Mouse (Mus musculus): ENCODE results near the gene Kpna2. TPM values are rescaled to one million over a fixed set of nuclear protein-coding genes. Genes with fewer than 3 reads are reported as not detected.

Gene Kpna2
- 294 and 347 TPM in 2 replicates for polyA plus RNA-seq (2014; fragmentation: Nextera tagmentation; extraction: Ambion mirVana)

DNA sequence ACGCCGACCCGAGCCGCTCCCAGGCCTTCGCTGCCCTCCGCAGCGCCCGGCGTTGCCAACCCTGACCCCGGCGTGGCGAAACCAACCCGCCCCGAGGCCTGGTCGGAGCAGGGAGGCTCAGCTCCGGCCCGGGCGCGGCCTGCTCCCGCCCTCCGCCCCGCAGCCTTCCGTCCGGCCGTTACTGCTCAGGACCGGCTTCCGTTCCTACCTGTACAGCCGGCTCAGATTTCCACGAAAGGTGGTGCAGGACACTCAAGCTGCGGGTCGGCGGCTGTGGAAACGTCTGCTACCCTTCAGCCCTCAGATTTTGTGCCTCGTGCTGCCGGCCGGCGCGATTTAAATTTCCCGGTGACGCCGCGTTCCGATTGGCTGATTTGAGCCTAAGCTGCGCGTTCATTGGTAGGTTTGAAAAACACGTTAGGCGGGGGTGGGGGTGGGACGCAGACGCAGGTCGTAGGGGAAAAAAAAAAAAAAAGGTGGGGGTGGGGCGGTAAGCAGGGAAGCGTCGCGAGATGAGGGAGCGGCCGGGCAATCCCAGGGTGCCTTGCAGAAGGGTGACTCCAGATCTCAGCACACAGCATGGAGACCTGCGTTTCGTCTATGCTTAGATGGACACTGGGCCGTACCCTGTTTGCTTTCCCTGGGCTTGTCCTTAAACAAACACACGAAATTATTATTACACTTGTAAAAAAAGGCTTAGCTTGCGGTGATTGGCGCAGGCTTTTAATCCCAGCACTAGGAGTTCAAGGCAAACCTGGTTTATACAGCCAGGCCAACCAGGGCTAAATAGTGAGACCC lies at the start of gene Kpna2:
Kpna2 (minus strand) TSS at position 391 of the 798 bp plus-strand sequence.
- DNase-seq (ENCODE audit: low spot score) (peak; percentile 96), ATAC-seq (ENCODE audit: low read depth) (peak; percentile 95)
- WGBS, result under 1% methylated on average over 43 of the region's 62 CpGs
- Histone ChIP-seq H3K4me2 (ENCODE audit: low read depth, low read length) (peak within 1 kb of the TSS; percentile 72), H3K27me3 (replicated peaks; ENCODE audit: control insufficient read depth, insufficient read depth, low read length) (no peaks in the 10 kb centered on the region), H3K27ac (replicated peaks; ENCODE audit: low read depth, low read length) (peak within 1 kb of the TSS; percentile 86), H3K4me1 (ENCODE audit: control insufficient read depth, insufficient read depth, low read length) (0 out of 2 replicates have a peak, but pooled peaks cover 10% of the 10 kb centered on the region), H3K9ac (ENCODE audit: low read depth, low read length) (peak within 1 kb of the TSS; percentile 89), H3K36me3 (ENCODE audit: control insufficient read depth, insufficient read depth, low read length) (peaks cover 26% of the 10 kb centered on the region), H3K9me3 (ENCODE audit: control insufficient read depth, low read length) (no peaks in the 10 kb centered on the region), H3K4me3 (ENCODE audit: low read depth, low read length) (peak within 1 kb of the TSS; percentile 95)

- H3K4me1 ChIP-seq (ENCODE audit: control insufficient read depth, insufficient read depth, low read length), result no peaks in the 10 kb centered on the region
- no peak overlapping the region for H3K4me3 ChIP-seq (ENCODE audit: low read depth, low read length)
- no peak overlapping the region for H3K4me2 ChIP-seq (ENCODE audit: low read depth, low read length)
- WGBS, result 91% methylated on average over 15 of the region's 15 CpGs
- no peak for ATAC-seq (ENCODE audit: low read depth)
- H3K36me3 ChIP-seq (ENCODE audit: control insufficient read depth, insufficient read depth, low read length), result peaks cover 55% of the 10 kb centered on the region
- no peak overlapping the region for H3K9ac ChIP-seq (ENCODE audit: low read depth, low read length)
- H3K9me3 ChIP-seq (ENCODE audit: control insufficient read depth, low read length), result no peaks in the 10 kb centered on the region
- H3K27me3 ChIP-seq (replicated peaks; ENCODE audit: control insufficient read depth, insufficient read depth, low read length), result no peaks in the 10 kb centered on the region
- no peak for DNase-seq (ENCODE audit: low spot score)
- no peak overlapping the region for H3K27ac ChIP-seq (replicated peaks; ENCODE audit: low read depth, low read length)
These were observed 47.7 kb upstream of the Kpna2 start for GRCm38 (mm10) chr11:107046766-107047620.

DNA sequence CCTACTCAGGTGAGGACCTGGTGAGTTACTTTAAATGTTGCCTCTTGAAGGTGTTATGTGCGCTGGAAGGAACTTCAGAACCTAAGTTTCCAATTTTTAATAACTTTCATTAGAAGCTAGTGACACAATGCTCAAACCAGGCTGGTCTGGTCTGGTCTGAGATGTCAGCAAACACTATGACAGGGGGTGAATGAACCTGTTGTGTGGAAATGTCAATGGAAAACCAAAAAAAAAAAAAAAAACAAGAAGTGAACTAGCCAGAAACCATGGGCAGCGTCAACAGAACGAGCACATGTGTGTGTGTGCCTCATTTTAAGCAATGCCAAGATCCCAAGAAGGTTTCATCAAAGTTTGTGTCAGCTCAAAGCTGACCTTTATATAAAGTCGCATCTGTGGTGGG lies 46.2 kb upstream of the Kpna2 start:
- peaks cover 64% of the 10 kb centered on the region for H3K36me3 ChIP-seq (ENCODE audit: control insufficient read depth, insufficient read depth, low read length)
- no peaks in the 10 kb centered on the region for H3K4me1 ChIP-seq (ENCODE audit: control insufficient read depth, insufficient read depth, low read length)
- ATAC-seq (ENCODE audit: low read depth), result no peak
- 89% methylated on average over 4 of the region's 4 CpGs for WGBS
- H3K4me2 ChIP-seq (ENCODE audit: low read depth, low read length), result no peak overlapping the region
- no peak overlapping the region for H3K27ac ChIP-seq (replicated peaks; ENCODE audit: low read depth, low read length)
- H3K4me3 ChIP-seq (ENCODE audit: low read depth, low read length), result no peak overlapping the region
- H3K9me3 ChIP-seq (ENCODE audit: control insufficient read depth, low read length), result no peaks in the 10 kb centered on the region
- no peaks in the 10 kb centered on the region for H3K27me3 ChIP-seq (replicated peaks; ENCODE audit: control insufficient read depth, insufficient read depth, low read length)
- DNase-seq (ENCODE audit: low spot score), result no peak
- no peak overlapping the region for H3K9ac ChIP-seq (ENCODE audit: low read depth, low read length)

DNA sequence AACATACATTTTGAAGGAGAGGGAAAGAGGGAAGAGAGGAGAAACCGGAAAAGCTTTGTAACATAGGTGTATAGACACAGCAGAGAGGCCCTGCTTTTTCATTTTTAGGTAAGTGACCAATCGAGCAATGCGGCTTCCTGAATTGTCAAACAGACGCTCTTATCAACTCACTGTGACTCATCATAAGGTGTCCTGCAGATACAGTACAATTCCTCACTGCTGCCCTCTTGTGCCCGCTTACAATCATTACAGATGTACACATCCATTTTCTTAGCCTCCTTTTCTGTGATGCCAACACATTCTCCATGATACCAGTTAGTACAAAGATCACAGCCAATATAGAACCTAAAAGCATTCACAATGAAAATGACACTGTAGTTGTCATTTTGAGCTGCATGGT lies 45.0 kb upstream of the Kpna2 start:
- 55% methylated on average over 5 of the region's 5 CpGs for WGBS

GRCm38 (mm10) chr11:107043361-107043760 lies 44.0 kb upstream of the Kpna2 start:
- Histone ChIP-seq H3K27me3 (replicated peaks; ENCODE audit: control insufficient read depth, insufficient read depth, low read length) (no peaks in the 10 kb centered on the region), H3K27ac (replicated peaks; ENCODE audit: low read depth, low read length) (no peak overlapping the region), H3K4me3 (ENCODE audit: low read depth, low read length) (no peak overlapping the region), H3K36me3 (ENCODE audit: control insufficient read depth, insufficient read depth, low read length) (peaks cover 86% of the 10 kb centered on the region), H3K4me1 (ENCODE audit: control insufficient read depth, insufficient read depth, low read length) (no peaks in the 10 kb centered on the region), H3K4me2 (ENCODE audit: low read depth, low read length) (no peak overlapping the region), H3K9ac (ENCODE audit: low read depth, low read length) (no peak overlapping the region), H3K9me3 (ENCODE audit: control insufficient read depth, low read length) (no peaks in the 10 kb centered on the region)
- ATAC-seq (ENCODE audit: low read depth) (no peak), DNase-seq (ENCODE audit: low spot score) (no peak)
- 93% methylated on average over 10 of the region's 11 CpGs for WGBS

More for the DNA sequence above, 45.0 kb upstream of the Kpna2 start:
- H3K27me3 ChIP-seq (replicated peaks; ENCODE audit: control insufficient read depth, insufficient read depth, low read length), result no peaks in the 10 kb centered on the region
- no peak overlapping the region for H3K27ac ChIP-seq (replicated peaks; ENCODE audit: low read depth, low read length)
- H3K9me3 ChIP-seq (ENCODE audit: control insufficient read depth, low read length), result no peaks in the 10 kb centered on the region
- H3K36me3 ChIP-seq (ENCODE audit: control insufficient read depth, insufficient read depth, low read length), result peaks cover 76% of the 10 kb centered on the region
- H3K4me3 ChIP-seq (ENCODE audit: low read depth, low read length), result no peak overlapping the region
- peak; percentile 72 for DNase-seq (ENCODE audit: low spot score)
- no peak overlapping the region for H3K9ac ChIP-seq (ENCODE audit: low read depth, low read length)
- H3K4me1 ChIP-seq (ENCODE audit: control insufficient read depth, insufficient read depth, low read length), result no peaks in the 10 kb centered on the region
- peak; percentile 67; the same call in 1 of the 2 replicates for ATAC-seq (ENCODE audit: low read depth)
- H3K4me2 ChIP-seq (ENCODE audit: low read depth, low read length), result no peak overlapping the region

DNA sequence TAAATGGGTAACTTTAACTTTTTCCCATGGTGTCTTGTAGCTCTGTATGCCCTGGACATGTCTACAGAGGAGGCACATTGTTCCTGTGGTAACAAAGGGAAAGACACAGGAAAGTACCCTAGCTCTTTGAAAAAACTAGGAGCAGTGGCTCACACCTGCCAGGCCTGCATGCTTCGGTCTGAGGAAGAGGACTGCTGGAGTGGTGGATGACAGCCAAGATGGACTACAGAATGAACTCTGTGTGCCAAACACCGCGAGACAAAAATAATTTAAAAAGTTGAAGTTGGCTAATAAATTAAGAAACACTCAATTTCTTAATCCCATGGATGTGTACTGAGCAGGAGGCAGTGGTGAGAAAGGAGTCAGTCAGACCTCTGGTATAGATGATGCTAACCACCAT lies 42.1 kb upstream of the Kpna2 start:
- Histone ChIP-seq H3K4me3 (ENCODE audit: low read depth, low read length) (no peak overlapping the region), H3K27ac (replicated peaks; ENCODE audit: low read depth, low read length) (no peak overlapping the region), H3K4me1 (ENCODE audit: control insufficient read depth, insufficient read depth, low read length) (no peaks in the 10 kb centered on the region), H3K9me3 (ENCODE audit: control insufficient read depth, low read length) (no peaks in the 10 kb centered on the region), H3K9ac (ENCODE audit: low read depth, low read length) (no peak overlapping the region), H3K4me2 (ENCODE audit: low read depth, low read length) (no peak overlapping the region), H3K27me3 (replicated peaks; ENCODE audit: control insufficient read depth, insufficient read depth, low read length) (no peaks in the 10 kb centered on the region), H3K36me3 (ENCODE audit: control insufficient read depth, insufficient read depth, low read length) (peaks cover 90% of the 10 kb centered on the region)
- ATAC-seq (ENCODE audit: low read depth) (no peak), DNase-seq (ENCODE audit: low spot score) (no peak)
- WGBS, result 92% methylated on average over 3 of the region's 3 CpGs

GRCm38 (mm10) chr11:107039417-107039816 lies 40.1 kb upstream of the Kpna2 start:
- 92% methylated on average over 5 of the region's 5 CpGs for WGBS
- no peaks in the 10 kb centered on the region for H3K9me3 ChIP-seq (ENCODE audit: control insufficient read depth, low read length)

DNA sequence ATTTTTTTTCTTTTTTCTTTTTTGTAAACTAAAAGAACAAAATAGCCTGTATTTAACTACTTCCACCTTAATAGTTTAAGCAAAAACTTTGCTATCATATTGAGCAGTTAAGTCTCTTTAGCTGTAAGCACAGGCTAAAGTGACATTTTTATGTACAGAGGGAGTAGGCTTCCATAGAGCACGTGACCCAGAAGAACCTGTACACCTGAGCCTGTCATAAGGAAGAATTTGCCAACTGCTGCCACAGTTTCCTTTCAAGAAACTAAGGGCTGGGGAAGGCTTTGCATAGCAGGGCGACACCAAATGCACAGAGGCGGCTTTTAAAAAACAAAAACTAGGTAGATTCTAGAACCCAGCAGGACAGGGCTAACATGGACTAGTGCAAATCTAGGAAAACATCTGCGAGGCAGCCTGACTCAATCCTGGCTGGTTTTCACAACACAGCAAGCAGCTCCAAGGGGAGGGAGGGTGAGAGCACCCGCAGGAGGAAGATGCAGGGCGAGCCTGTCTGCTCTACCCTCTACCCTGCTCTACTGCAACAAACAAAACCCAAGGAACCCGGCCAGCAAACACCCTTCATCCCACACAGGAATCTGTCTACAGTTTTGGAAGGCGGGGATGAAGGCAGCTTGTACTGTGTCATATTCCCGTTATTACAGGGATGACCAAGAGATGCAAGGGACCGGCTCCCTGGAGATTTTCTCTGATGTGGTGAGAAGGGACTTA lies 34.9 kb upstream of the Kpna2 start:
- Histone ChIP-seq H3K9ac (ENCODE audit: low read depth, low read length) (no peak overlapping the region), H3K36me3 (ENCODE audit: control insufficient read depth, insufficient read depth, low read length) (peaks cover 47% of the 10 kb centered on the region), H3K27ac (replicated peaks; ENCODE audit: low read depth, low read length) (no peak overlapping the region), H3K4me3 (ENCODE audit: low read depth, low read length) (no peak overlapping the region), H3K9me3 (ENCODE audit: control insufficient read depth, low read length) (no peaks in the 10 kb centered on the region), H3K4me1 (ENCODE audit: control insufficient read depth, insufficient read depth, low read length) (0 out of 2 replicates have a peak, but pooled peaks cover 2% of the 10 kb centered on the region), H3K4me2 (ENCODE audit: low read depth, low read length) (no peak overlapping the region), H3K27me3 (replicated peaks; ENCODE audit: control insufficient read depth, insufficient read depth, low read length) (no peaks in the 10 kb centered on the region)
- 84% methylated on average over 10 of the region's 10 CpGs for WGBS
- ATAC-seq (ENCODE audit: low read depth) (no peak), DNase-seq (ENCODE audit: low spot score) (no peak)

More at GRCm38 (mm10) chr11:107039417-107039816, 40.1 kb upstream of the Kpna2 start:
- H3K4me3 ChIP-seq (ENCODE audit: low read depth, low read length), result no peak overlapping the region
- ATAC-seq (ENCODE audit: low read depth) (no peak), DNase-seq (ENCODE audit: low spot score) (no peak)
- no peak overlapping the region for H3K9ac ChIP-seq (ENCODE audit: low read depth, low read length)
- no peaks in the 10 kb centered on the region for H3K27me3 ChIP-seq (replicated peaks; ENCODE audit: control insufficient read depth, insufficient read depth, low read length)
- H3K4me2 ChIP-seq (ENCODE audit: low read depth, low read length), result no peak overlapping the region
- H3K36me3 ChIP-seq (ENCODE audit: control insufficient read depth, insufficient read depth, low read length), result peaks cover 92% of the 10 kb centered on the region
- H3K4me1 ChIP-seq (ENCODE audit: control insufficient read depth, insufficient read depth, low read length), result no peaks in the 10 kb centered on the region
- no peak overlapping the region for H3K27ac ChIP-seq (replicated peaks; ENCODE audit: low read depth, low read length)

Data from embryonic facial prominence, embryonic 14.5 days (tissue).